Mouse (Mus musculus) cerebellum, postnatal 14 days (tissue): ENCODE data around the gene Gm15080.
"Not testable (repeated sequence)": the region's sequence is repeated elsewhere in the genome, so short reads cannot be mapped to it uniquely, and the experiment has no call there.

Experiments used
- DNase-seq, 2 experiments: peaks; one replicate each; pipeline ENCODE4 v3.0.0; 2021; ENCODE audit warnings: mixed read lengths in 2 of 2

Gene Gm15080

GRCm38 (mm10) chrX:147992693-147993092 lies at the start of gene Gm15080:
Gm15080 (plus strand) TSS chrX:147992993.
- not testable (repeated sequence) for DNase-seq
